ENCODE assay signal across 11 mouse cellular contexts in genomic region chr2:36183278-36183677, GRCm38 (mm10). TPM values are rescaled to one million over a fixed set of nuclear protein-coding genes. Genes with fewer than 3 reads are reported as not detected.
DNase-seq lines count a peak whose midpoint lies in the region; ATAC-seq and TF ChIP-seq lines count a peak whose summit lies in the region.
"Had no signal": no experiment of that assay in that cellular context is flagged by ENCODE, and none has a peak within 500 bp of the region (broad histone marks: within the 10 kb centered on the region; RNA-seq: fewer than 3 reads in every experiment).

No protein-coding gene starts in this region.

- no peaks in the 10 kb centered on the region for H3K9me3 ChIP-seq in forebrain, postnatal 0 days (ENCODE audit: low read length)
- H3K9me3 ChIP-seq in forebrain, embryonic 12.5 days, result no peaks in the 10 kb centered on the region
- no peaks in the 10 kb centered on the region for H3K9me3 ChIP-seq in stomach, embryonic 16.5 days (replicated peaks; ENCODE audit: control insufficient read depth, low read length)

- no peaks in the 10 kb centered on the region; the same call in 1 of the 2 replicates for H3K4me1 ChIP-seq in forebrain, postnatal 0 days (ENCODE audit: insufficient read depth)
- H3K4me1 ChIP-seq in forebrain, embryonic 12.5 days, result no peaks in the 10 kb centered on the region
- H3K4me1 ChIP-seq in stomach, embryonic 16.5 days (ENCODE audit: control insufficient read depth, insufficient read depth, low read length), result peaks cover 9% of the 10 kb centered on the region

- ATAC-seq in forebrain, postnatal 0 days, result peak; percentile 53
- ATAC-seq in forebrain, embryonic 12.5 days (ENCODE audit: low FRiP score), result no peak
- peak; percentile 68; the same call in 1 of the 2 replicates for ATAC-seq in stomach, embryonic 16.5 days (ENCODE audit: insufficient read depth, low FRiP score)
- ATAC-seq in erythroid progenitor cell, adult 5-6 weeks (replicated peaks; ENCODE audit: low FRiP score, poor library complexity, severe bottlenecking), result no peak

- no peaks in the 10 kb centered on the region for H3K27me3 ChIP-seq in forebrain, postnatal 0 days (ENCODE audit: insufficient read depth, low read length)
- H3K27me3 ChIP-seq in forebrain, embryonic 12.5 days, result no peaks in the 10 kb centered on the region
- no peaks in the 10 kb centered on the region for H3K27me3 ChIP-seq in stomach, embryonic 16.5 days (ENCODE audit: control insufficient read depth, insufficient read depth, low read length)

- peak overlapping the region; percentile 30; the same call in 1 of the 2 replicates for H3K27ac ChIP-seq in forebrain, postnatal 0 days (ENCODE audit: low read depth, low read length)
- H3K27ac ChIP-seq in forebrain, embryonic 12.5 days, result no peak overlapping the region
- H3K27ac ChIP-seq in stomach, embryonic 16.5 days (ENCODE audit: low read length), result peak overlapping the region; percentile 79
- H3K27ac ChIP-seq: macrophage had no signal

- peak; percentile 31 for DNase-seq in forebrain, postnatal 0 days
- peak; percentile 22 for DNase-seq in layer of hippocampus, adult 11-12 months (ENCODE audit: low spot score)
- DNase-seq in layer of hippocampus, postnatal 25 days (ENCODE audit: extremely low spot score in 1 of 2, low spot score in 1 of 2), result no peak
- peak; percentile 15 for DNase-seq in right cerebral cortex, postnatal 4 days
- no peak for DNase-seq in right cerebral cortex, postnatal 14 days
- DNase-seq: embryo, embryonic 11 days; thymus, postnatal 25 days had no signal

- no peak overlapping the region for H3K4me3 ChIP-seq in forebrain, postnatal 0 days (ENCODE audit: low read depth, low read length)
- no peak overlapping the region for H3K4me3 ChIP-seq in forebrain, embryonic 12.5 days (replicated peaks)
- no peak overlapping the region for H3K4me3 ChIP-seq in stomach, embryonic 16.5 days (replicated peaks; ENCODE audit: low read length)

- no peak overlapping the region for H3K4me2 ChIP-seq in forebrain, postnatal 0 days (ENCODE audit: low read depth)
- no peak overlapping the region for H3K4me2 ChIP-seq in forebrain, embryonic 12.5 days
- H3K4me2 ChIP-seq in stomach, embryonic 16.5 days (ENCODE audit: low read depth, low read length), result no peak overlapping the region

- TF ChIP-seq CTCF in forebrain, postnatal 0 days (IDR thresholded peaks at IDR 0.05; ENCODE audit: low read depth), result no peak

- 0 out of 2 replicates have a peak, but pooled peaks cover 5% of the 10 kb centered on the region for H3K36me3 ChIP-seq in forebrain, postnatal 0 days (ENCODE audit: insufficient read depth)
- H3K36me3 ChIP-seq in forebrain, embryonic 12.5 days (replicated peaks), result peaks cover 2% of the 10 kb centered on the region
- no peaks in the 10 kb centered on the region for H3K36me3 ChIP-seq in stomach, embryonic 16.5 days (ENCODE audit: control insufficient read depth, insufficient read depth, low read length)

- no peak overlapping the region for H3K9ac ChIP-seq in forebrain, postnatal 0 days
- H3K9ac ChIP-seq in forebrain, embryonic 12.5 days, result no peak overlapping the region
- H3K9ac ChIP-seq in stomach, embryonic 16.5 days (ENCODE audit: low read length), result no peak overlapping the region

- WGBS in forebrain, postnatal 0 days, result 38% methylated on average over 2 of the region's 2 CpGs
- 89% methylated on average over 2 of the region's 2 CpGs for WGBS in forebrain, embryonic 12.5 days
- 55% methylated on average over 2 of the region's 2 CpGs for WGBS in stomach, embryonic 16.5 days

RNA-seq across cellular contexts. Expression of gene Rbm18, which starts 46.7 kb away (rescaled TPM):
- total RNA-seq in forebrain, postnatal 0 days (2014; rRNA removed), result 54.6 and 61.4 TPM in 2 replicates
- polyA plus RNA-seq in forebrain, postnatal 0 days (2015; fragmentation: Nextera tagmentation; extraction: Ambion mirVana), result 86.4 and 98.7 TPM in 2 replicates
- polyA plus RNA-seq in forebrain, embryonic 12.5 days (2016; fragmentation: Nextera tagmentation; extraction: Ambion mirVana), result 113 and 121 TPM in 2 replicates
- 10 to 100 TPM; 48.1 to 51.6 TPM for total RNA-seq in layer of hippocampus, postnatal 25 days (2021)
- polyA plus RNA-seq in stomach, embryonic 16.5 days (2015; fragmentation: Nextera tagmentation; extraction: Ambion mirVana), result 60.2 and 62.0 TPM in 2 replicates
- 25.6 and 29.2 TPM in 2 replicates for total RNA-seq in erythroid progenitor cell, adult 5-6 weeks (2015; ENCODE audit: low replicate concordance)
- 11.5 and 15.9 TPM in 2 replicates for total RNA-seq in erythroid progenitor cell, adult 5-6 weeks (2017; ENCODE audit: low replicate concordance)

RNA-seq across cellular contexts. Expression of gene Ptgs1, which starts 46.9 kb away (rescaled TPM):
- 4.9 and 6.6 TPM in 2 replicates for total RNA-seq in forebrain, postnatal 0 days (2014; rRNA removed)
- 4.4 and 5.5 TPM in 2 replicates for polyA plus RNA-seq in forebrain, postnatal 0 days (2015; fragmentation: Nextera tagmentation; extraction: Ambion mirVana)
- 2.5 and 3.7 TPM in 2 replicates for polyA plus RNA-seq in forebrain, embryonic 12.5 days (2016; fragmentation: Nextera tagmentation; extraction: Ambion mirVana)
- total RNA-seq in layer of hippocampus, postnatal 25 days (2021), result 10 to 100 TPM; 16.3 to 17.0 TPM
- polyA plus RNA-seq in stomach, embryonic 16.5 days (2015; fragmentation: Nextera tagmentation; extraction: Ambion mirVana), result 35.1 and 37.5 TPM in 2 replicates
- 17.7 and 18.4 TPM in 2 replicates for total RNA-seq in erythroid progenitor cell, adult 5-6 weeks (2015; ENCODE audit: low replicate concordance)
- 3.6 and 5.4 TPM in 2 replicates for total RNA-seq in erythroid progenitor cell, adult 5-6 weeks (2017; ENCODE audit: low replicate concordance)

RNA-seq across cellular contexts. Expression of gene Mrrf, which starts 47.1 kb away (rescaled TPM):
- total RNA-seq in forebrain, postnatal 0 days (2014; rRNA removed), result 14.0 and 17.0 TPM in 2 replicates
- polyA plus RNA-seq in forebrain, postnatal 0 days (2015; fragmentation: Nextera tagmentation; extraction: Ambion mirVana), result 12.9 and 21.9 TPM in 2 replicates
- 23.2 and 23.4 TPM in 2 replicates for polyA plus RNA-seq in forebrain, embryonic 12.5 days (2016; fragmentation: Nextera tagmentation; extraction: Ambion mirVana)
- total RNA-seq in layer of hippocampus, postnatal 25 days (2021), result 10 to 100 TPM; 16.7 to 17.0 TPM
- polyA plus RNA-seq in stomach, embryonic 16.5 days (2015; fragmentation: Nextera tagmentation; extraction: Ambion mirVana), result 32.9 and 34.7 TPM in 2 replicates
- 0.42 TPM in 1 of 2 replicates, not detected in the other for total RNA-seq in erythroid progenitor cell, adult 5-6 weeks (2015; ENCODE audit: low replicate concordance)
- 3.4 and 16.2 TPM in 2 replicates for total RNA-seq in erythroid progenitor cell, adult 5-6 weeks (2017; ENCODE audit: low replicate concordance)

Comparison
In these comparisons a context has a peak if more than half of its experiments do, and no peak if none do; other contexts are left out.
1. ATAC-seq: peak in forebrain, postnatal 0 days (single experiment) and stomach, embryonic 16.5 days (single experiment); none in forebrain, embryonic 12.5 days (single experiment) and erythroid progenitor cell, adult 5-6 weeks (single experiment).
2. DNase-seq: peak in forebrain, postnatal 0 days (single experiment), layer of hippocampus, adult 11-12 months (single experiment) and right cerebral cortex, postnatal 4 days (single experiment); none in layer of hippocampus, postnatal 25 days (0 of 2) and right cerebral cortex, postnatal 14 days (single experiment).